Mouse (Mus musculus) brain, embryonic 18.5 days (tissue): ENCODE data around the gene Ptges3.

Source experiments
- DNase-seq: peaks from one replicate; pipeline ENCODE4 v3.0.0-alpha.2; 2012; ENCODE audit warnings: low read depth, low spot score

Gene Ptges3

DNA sequence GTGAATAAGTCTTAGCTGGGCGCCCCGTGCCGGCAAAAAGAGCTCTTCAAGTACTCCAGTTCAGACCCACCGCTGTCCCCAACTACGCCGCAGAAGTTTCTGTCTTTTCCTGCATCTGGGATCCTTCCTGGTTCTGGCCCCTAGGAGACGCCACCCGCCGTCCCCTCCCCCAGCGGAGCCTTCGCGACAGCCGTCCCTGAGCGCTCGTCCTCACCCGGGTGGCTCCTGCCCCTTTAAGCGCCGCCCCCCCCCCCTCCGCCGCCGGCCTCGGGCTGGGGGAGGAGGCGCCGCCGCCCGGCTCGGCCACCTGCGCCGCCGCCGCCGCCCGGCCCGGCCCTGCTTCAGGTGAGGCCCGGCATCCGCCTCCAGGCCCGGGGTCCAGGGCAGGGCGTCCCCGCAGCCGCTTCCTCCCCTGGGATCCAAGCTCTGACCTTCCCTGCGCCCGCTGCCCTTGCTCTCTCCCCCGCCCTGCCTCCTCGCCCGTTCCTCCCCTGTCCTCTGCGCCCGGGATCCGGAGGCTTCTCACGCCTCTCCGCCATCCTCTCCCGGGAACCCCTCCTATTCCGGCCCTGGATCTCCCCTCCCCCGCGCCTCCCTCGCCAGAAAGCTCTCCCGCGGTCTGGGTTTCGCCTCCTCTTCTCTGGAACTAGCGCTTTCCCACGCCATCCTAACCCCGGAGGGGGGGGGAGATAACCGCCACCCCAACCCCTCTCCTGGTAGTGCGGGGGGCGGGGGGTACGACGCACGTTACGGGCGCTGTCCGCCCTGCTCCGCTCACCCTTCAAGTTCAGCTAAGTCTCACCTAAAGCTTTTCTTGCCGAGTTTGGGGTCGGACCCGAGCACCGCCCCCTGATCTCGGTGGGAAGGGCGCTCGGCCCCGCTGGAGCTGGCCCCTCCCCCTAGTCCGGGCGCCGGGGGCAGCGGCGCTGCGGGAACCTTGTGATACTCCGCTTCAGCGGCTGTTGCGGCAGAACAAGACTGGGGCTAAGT lies 34.0 kb downstream of the Ptges3 start:
- no peak for DNase-seq

DNA sequence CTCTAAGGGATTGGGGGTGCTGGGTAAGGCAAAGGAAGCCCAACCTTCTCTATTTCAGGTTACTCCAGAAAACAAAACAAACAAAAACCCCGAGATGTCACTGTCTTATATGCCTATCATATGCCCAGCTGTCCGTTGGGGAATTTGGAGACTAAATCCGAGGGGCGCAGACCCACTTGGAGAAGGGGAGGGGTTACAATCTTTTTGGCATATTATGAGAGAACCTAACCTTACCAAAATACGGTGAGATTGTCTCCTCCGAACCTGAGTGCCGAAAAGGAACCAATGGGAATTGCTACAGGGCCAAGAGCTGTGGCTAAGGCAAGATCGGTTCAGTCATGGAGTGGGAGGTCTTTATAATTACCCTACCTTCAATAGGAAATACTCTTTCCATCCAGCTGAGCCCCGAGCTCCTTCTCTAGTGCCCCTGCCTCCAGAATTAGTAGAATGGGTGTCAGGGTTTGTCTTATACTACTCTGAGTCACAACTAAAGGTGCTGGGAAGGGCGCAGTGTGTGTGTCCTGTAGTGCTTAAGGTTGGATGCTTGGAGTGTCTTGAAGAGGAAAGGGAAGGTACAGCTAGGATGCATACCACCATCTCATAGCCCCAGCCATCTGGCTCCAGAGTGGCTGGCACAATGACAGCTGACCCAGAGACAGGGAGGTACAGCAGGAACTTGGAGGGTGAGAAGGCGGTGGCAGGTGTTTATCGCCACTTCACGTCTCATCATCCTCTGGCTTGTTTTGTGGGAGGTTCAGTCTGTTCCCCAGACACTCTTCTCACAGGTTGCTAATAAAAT lies 34.9 kb downstream of the Ptges3 start:
- DNase-seq: no peak

DNA sequence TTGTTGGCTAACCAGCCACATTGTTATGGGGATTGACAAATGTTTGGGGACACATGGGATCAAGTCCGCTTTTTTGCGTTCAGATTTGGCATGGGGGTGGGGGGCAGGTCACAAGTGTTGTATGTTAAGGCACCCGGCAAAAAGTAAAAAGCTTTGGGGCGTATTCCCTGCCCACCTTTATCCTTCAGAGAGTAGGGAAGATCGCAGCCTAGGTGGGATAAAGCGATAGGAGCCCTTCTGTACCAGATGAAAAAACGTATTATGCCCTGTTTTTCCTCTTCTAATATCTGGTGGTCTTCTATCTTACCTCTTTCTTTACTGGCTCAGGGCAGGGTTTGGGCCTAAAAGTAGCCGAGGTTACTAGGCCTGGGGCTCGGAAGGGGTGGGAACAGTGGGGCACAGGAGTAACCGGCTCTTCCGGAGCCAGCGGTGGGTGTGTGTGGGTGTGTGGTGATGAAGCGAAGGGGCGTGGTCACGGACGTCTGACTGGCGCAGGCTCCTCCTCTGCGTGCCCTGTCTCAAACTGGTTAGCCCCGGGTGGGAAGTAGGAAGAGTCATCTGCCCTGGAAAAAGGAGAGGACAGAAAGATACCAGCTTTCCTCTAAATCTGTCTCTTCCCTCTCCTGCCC lies 35.7 kb downstream of the Ptges3 start:
- DNase-seq: no peak

DNA sequence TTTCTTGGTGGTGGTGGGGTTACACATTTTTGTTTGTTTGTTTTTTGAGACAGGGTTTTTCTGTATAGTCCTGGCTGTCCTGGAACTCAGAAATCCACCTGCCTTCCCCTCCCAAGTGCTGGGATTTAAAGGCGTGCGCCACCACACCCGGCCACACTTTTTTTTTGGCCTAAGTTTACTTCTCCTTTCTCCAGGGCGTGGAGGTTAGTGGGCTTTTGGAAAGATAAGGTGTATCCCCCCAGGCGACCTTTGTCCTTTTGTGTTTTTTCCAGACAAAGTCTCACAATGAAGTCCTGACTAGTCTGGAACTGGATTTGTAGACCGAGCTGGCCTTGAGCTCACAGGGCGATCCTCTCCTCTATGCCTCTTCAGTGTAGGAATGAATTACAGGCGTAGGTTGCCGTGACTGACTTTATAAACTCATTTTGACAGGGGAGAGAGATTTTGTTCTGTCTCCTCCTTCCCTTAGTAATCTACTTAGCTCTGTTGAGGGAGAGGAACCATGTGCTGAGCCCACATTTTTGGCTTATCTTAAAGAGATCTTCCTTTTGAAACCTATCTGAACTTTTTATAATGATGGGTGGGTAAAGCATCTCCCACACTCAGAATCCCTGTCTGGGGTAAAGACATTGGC lies 36.4 kb downstream of the Ptges3 start:
- DNase-seq: no peak

DNA sequence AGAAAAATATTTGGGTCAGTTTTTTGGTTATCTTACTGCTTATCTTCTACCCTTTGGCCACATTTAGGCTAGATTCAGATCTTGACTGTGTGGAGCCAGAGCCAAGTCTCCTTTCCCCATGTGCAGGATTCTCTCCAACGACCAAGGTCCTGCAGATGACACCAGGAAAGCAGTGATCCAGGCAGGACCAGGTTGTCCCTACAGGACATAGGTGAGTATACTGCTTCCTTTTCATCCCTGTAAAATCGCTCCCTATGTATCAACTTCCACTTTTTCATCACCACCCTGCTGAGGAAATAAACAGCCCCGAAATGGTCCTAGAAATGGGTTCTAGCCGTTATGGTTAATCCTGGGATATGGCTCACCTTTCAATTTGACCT lies 37.5 kb downstream of the Ptges3 start:
- DNase-seq: no peak

DNA sequence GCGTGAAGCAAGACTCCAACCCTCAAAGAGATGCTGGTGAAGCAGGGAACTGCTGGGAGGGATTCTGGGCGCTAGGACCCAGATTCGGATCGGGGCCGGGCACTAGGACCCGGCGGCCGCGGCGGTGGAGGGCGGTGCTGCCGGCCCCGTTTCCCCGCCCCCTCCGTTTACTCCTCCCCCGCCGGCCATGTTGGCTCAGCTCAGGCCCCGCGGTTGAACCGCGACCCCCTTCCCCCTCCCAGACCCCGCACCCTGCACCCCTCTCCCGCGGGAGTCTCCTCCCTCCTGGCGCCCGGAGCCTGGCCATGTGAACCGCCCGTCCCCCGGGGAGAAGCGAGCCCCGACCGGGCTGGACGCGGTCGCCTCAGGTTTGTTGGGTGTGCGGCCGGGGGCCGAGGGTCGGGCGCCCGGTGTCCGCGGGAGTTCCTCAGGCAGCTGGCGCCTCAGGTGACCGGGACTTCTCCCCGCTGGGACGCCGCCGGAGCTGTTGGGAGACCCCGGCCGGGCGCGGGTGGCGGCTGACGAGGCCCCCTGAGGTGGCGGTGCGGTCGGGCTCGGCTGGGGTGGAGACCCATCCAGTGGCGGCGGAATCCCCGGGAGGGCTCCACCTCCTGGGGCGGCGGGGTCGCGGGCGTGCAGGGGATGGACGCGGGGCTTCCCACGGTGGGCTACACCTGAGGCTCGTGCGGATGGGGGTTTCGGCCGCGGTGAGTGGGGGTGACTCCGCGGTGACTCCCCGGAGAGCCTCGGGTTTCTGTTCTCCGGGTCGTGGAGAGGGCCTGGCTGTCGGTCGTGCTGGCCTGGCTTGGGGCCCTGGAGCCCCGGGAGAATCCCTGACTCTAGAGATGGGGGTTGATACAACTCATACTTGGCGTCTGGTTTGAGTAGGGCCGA lies 38.2 kb downstream of the Ptges3 start:
- DNase-seq: peak; percentile 72

DNA sequence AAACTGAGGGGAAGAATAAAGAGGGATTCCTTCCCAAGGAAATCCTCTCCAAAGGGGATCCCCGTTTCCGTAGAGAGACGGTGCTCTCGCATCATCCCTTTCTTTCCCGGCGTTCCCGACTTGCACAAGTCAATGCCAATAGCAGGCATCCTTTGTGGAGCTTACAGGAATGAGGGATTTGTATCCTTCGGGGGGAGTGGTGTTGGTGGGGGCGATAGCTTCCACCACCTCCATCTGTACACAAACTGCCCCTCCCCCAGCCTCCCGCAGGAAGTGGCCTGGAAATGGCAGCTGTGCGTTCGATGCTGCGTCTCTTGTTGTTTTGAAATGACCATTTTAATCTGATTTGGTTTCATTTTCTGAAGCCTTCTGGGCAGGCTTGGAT lies 38.8 kb downstream of the Ptges3 start:
- DNase-seq: no peak

DNA sequence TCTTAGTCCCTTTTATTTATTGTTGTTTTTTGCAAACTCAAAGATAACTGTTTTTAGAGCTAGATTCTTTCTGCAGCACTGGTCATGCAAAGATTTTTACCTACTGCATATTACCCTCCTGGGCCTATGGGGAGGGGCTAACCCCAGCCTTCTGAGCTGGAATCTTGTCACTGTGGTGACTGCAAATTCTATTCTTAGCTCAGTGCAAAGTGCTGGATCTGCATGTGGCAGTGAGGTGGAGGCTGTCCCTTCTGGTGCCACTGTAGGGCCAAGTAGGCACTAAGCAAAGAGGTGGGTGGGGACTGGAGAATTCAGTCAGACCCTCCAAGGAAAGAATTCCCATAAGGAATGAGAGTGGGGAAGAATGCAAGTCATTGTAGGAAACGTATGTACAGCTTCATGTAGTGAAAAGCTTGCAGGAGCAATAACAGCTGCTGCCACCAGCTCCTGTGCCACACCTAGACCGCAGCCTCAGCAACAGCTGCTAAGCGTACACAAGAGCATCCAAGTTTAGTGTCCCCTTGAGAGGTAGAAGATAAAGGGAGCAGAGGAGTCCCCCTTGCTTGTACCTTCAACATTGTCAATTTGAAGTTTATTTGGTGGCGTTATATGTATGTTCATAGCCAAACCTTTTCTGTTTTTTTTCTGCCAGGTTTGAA lies 51.5 kb downstream of the Ptges3 start:
- DNase-seq: no peak

DNA sequence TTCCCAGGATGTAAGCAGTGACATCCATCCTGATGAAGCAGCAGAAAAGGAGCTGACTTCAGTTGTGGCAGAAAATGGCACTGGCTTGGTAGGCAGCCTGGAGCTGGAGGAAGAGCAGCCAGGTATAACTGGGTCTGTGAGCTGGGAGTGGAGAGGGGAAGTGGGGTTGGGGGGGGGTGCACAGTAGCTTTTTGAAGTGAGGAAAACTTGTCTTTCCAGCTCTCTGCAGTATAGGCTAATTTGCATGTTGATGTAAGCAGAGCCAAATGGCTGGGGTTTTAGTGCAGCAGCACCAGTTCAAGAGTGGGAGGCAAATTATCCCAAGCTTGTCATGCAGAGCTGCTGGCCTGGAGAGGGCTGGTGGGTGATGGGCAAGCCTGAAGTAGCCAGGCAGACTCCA lies 52.5 kb downstream of the Ptges3 start:
- DNase-seq: no peak

DNA sequence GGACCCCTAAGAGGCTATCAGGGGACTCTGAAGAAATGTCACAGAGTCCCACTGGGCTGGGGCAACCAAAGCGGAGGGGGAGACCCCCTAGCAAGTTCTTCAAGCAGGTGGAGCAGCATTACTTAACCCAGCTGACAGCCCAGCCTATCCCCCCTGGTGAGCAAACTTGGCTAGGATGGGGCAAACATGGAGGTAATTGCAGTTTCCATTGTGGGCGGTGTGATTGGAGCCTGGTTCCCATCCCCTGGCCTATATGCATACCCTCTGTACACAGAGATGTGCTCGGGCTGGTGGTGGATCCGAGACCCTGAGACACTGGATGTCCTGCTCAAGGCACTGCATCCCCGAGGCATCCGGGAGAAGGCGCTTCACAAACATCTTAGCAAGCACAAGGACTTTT lies 65.1 kb downstream of the Ptges3 start:
- DNase-seq: no peak

DNA sequence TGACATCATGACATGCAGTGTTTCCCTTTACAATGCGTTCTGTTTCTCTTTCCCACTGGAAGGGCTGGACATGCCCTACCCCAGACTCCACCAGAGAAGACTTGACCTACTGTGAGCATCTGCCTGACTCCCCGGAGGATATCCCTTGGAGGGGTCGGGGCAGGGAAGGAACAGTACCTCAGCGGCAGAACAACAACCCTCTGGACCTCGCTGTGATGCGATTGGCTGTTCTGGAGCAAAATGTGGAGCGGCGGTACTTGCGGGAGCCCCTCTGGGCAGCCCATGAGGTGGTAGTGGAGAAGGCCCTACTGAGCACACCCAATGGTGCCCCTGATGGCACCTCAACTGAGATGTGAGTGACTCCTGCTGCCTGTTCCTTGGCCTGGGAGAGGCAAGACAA lies 66.1 kb downstream of the Ptges3 start:
- no peak for DNase-seq

DNA sequence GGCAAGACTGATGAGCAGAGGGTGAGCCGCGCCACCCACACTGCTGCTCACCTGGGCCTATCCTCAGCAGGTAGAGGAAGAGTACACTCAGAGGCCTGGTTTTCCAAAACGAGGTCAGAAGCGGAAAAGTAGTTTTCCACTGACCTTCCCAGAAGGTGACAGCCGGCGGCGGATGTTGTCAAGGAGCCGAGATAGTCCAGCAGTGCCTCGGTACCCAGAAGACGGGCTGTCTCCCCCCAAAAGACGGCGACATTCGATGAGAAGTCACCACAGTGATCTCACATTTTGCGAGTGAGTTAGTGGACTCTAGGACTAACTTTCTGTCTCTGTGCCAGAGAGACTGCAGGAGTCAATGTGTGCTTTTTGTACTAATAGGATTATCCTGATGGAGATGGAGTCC lies 67.2 kb downstream of the Ptges3 start:
- DNase-seq: no peak
